In genomic region chr3:96845806-96846205, GRCm38 (mm10) we compare ENCODE assay signal across 26 mouse cellular contexts. TPM values are rescaled to one million over a fixed set of nuclear protein-coding genes. Genes with fewer than 3 reads are reported as not detected.
DNase-seq lines count a peak whose midpoint lies in the region; ATAC-seq and TF ChIP-seq lines count a peak whose summit lies in the region.
"Had no signal": no experiment of that assay in that cellular context is flagged by ENCODE, and none has a peak within 500 bp of the region (broad histone marks: within the 10 kb centered on the region; RNA-seq: fewer than 3 reads in every experiment).

No protein-coding gene starts in this region.

- no peak for TF ChIP-seq CTCF in lung, postnatal 0 days (IDR thresholded peaks at IDR 0.05)

- H3K9ac ChIP-seq in lung, postnatal 0 days (replicated peaks; ENCODE audit: low read depth), result no peak overlapping the region
- H3K9ac ChIP-seq: embryonic facial prominence, embryonic 13.5 days; forebrain, embryonic 15.5 days; hindbrain, embryonic 12.5 days had no signal

- no peak for TF ChIP-seq EP300 in lung, postnatal 0 days (IDR thresholded peaks at IDR 0.05)

- no peaks in the 10 kb centered on the region for H3K36me3 ChIP-seq in lung, postnatal 0 days (ENCODE audit: insufficient read depth, low read length)
- H3K36me3 ChIP-seq: embryonic facial prominence, embryonic 13.5 days; forebrain, embryonic 15.5 days; hindbrain, embryonic 12.5 days had no signal

- no peaks in the 10 kb centered on the region for H3K4me1 ChIP-seq in lung, postnatal 0 days (ENCODE audit: insufficient read depth, low read depth, low read length)
- H3K4me1 ChIP-seq: forebrain, embryonic 15.5 days had no signal

- 43% methylated on average over 9 of the region's 9 CpGs for WGBS in lung, postnatal 0 days

- H3K27me3 ChIP-seq in lung, postnatal 0 days (replicated peaks; ENCODE audit: insufficient read depth, low read length), result no peaks in the 10 kb centered on the region
- H3K27me3 ChIP-seq: embryonic facial prominence, embryonic 13.5 days; forebrain, embryonic 15.5 days; hindbrain, embryonic 12.5 days; Patski had no signal

- no peak overlapping the region for H3K4me3 ChIP-seq in lung, postnatal 0 days (ENCODE audit: low read depth, low read length)
- H3K4me3 ChIP-seq: embryonic facial prominence, embryonic 13.5 days; forebrain, embryonic 15.5 days; hindbrain, embryonic 12.5 days; left cerebral cortex, adult 2 months had no signal

- no peak overlapping the region for H3K27ac ChIP-seq in lung, postnatal 0 days (ENCODE audit: low read length)
- H3K27ac ChIP-seq: embryonic facial prominence, embryonic 13.5 days; forebrain, embryonic 15.5 days; hindbrain, embryonic 12.5 days; left cerebral cortex, adult 2 months had no signal

- H3K4me2 ChIP-seq in lung, postnatal 0 days (replicated peaks; ENCODE audit: low read depth, low read length), result no peak overlapping the region
- H3K4me2 ChIP-seq: embryonic facial prominence, embryonic 13.5 days; forebrain, embryonic 15.5 days; heart, embryonic 11.5 days; hindbrain, embryonic 12.5 days had no signal

- no peaks in the 10 kb centered on the region for H3K9me3 ChIP-seq in lung, postnatal 0 days (ENCODE audit: low read length)
- H3K9me3 ChIP-seq: embryonic facial prominence, embryonic 13.5 days; forebrain, embryonic 15.5 days; hindbrain, embryonic 12.5 days had no signal

- no peak for ATAC-seq in lung, postnatal 0 days
- no peak for ATAC-seq in granulocyte monocyte progenitor cell, adult 5-6 weeks (replicated peaks; ENCODE audit: poor library complexity, severe bottlenecking)
- ATAC-seq: CD4-positive, CD25-positive, alpha-beta regulatory T cell, adult 4 months; forebrain, embryonic 15.5 days; Patski had no signal

- peak; percentile 45 to 79 for DNase-seq in adrenal gland, adult (ENCODE audit: inconsistent age in 2 of 2, low spot score in 1 of 2)
- DNase-seq in adrenal gland, postnatal 4 days (ENCODE audit: low spot score in 2 of 2), result no peak
- peak; percentile 24 to 30 for DNase-seq in lung, adult 18-20 months
- DNase-seq in lung, postnatal 0 days (ENCODE audit: low spot score), result no peak
- peak; percentile 1 for DNase-seq in urinary bladder, adult 2 months (ENCODE audit: low spot score)
- DNase-seq in urinary bladder, postnatal 36 days (ENCODE audit: low spot score in 2 of 2), result no peak
- no peak for DNase-seq in right cerebral cortex, adult 18-20 months
- DNase-seq: cerebellum, adult 9-11 months; heart, postnatal 10 days; kidney, adult 2 months; kidney, postnatal 14 days; left cerebral cortex, postnatal 4 days; liver; right cerebral cortex, postnatal 14 days; spleen, adult 18-20 months; thymus, adult 18-20 months had no signal

RNA-seq across cellular contexts. Expression of gene Cd160, which starts 16.7 kb away (rescaled TPM):
- under 1 TPM in 1 of 2 experiments, not detected in 1; 0.48 TPM for total RNA-seq in adrenal gland, postnatal 4 days (2021)
- polyA plus RNA-seq in lung, postnatal 0 days (2015; fragmentation: Nextera tagmentation; extraction: Ambion mirVana), result 0.39 and 0.42 TPM in 2 replicates
- 0.29 and 0.78 TPM in 2 replicates for polyA plus RNA-seq in urinary bladder, adult 2 months (2012; rRNA removed)
- total RNA-seq in granulocyte monocyte progenitor cell, adult 5-6 weeks (2014; fragmentation: Nextera tagmentation), result not detected in 2 replicates
- 0.62 and 1.9 TPM in 2 replicates for total RNA-seq in granulocyte monocyte progenitor cell, adult 5-6 weeks (2017)
- total RNA-seq: gastrocnemius, postnatal 4 days; heart, postnatal 10 days; left cerebral cortex, adult 2 months; left cerebral cortex, postnatal 4 days had no signal

RNA-seq across cellular contexts. Expression of gene Pdzk1, which starts 16.7 kb away (rescaled TPM):
- total RNA-seq in adrenal gland, postnatal 4 days (2021), result 10 to 100 TPM in 1 of 2 experiments, 1 to 10 TPM in 1; 7.2 to 40.4 TPM
- polyA plus RNA-seq in lung, postnatal 0 days (2015; fragmentation: Nextera tagmentation; extraction: Ambion mirVana), result 0.06 and 0.17 TPM in 2 replicates
- polyA plus RNA-seq in urinary bladder, adult 2 months (2012; rRNA removed), result 0.04 TPM in 1 of 2 replicates, not detected in the other
- total RNA-seq in granulocyte monocyte progenitor cell, adult 5-6 weeks (2014; fragmentation: Nextera tagmentation), result not detected in 2 replicates
- not detected in 2 replicates for total RNA-seq in granulocyte monocyte progenitor cell, adult 5-6 weeks (2017)
- total RNA-seq: left cerebral cortex, postnatal 4 days had no signal
- polyA plus RNA-seq: embryonic facial prominence, embryonic 13.5 days; lung, embryonic 16.5 days had no signal

RNA-seq across cellular contexts. Expression of gene Gja5, which starts 58.7 kb away (rescaled TPM):
- 1 to 10 TPM; 3.7 to 4.1 TPM for total RNA-seq in adrenal gland, postnatal 4 days (2021)
- 48.3 and 57.0 TPM in 2 replicates for polyA plus RNA-seq in lung, postnatal 0 days (2015; fragmentation: Nextera tagmentation; extraction: Ambion mirVana)
- polyA plus RNA-seq in urinary bladder, adult 2 months (2012; rRNA removed), result 4.4 and 5.5 TPM in 2 replicates
- total RNA-seq in granulocyte monocyte progenitor cell, adult 5-6 weeks (2014; fragmentation: Nextera tagmentation), result not detected in 2 replicates
- 0.15 TPM in 1 of 2 replicates, not detected in the other for total RNA-seq in granulocyte monocyte progenitor cell, adult 5-6 weeks (2017)
- polyA plus RNA-seq: CD4-positive, CD25-positive, alpha-beta regulatory T cell, adult 4 months had no signal

RNA-seq across cellular contexts. Expression of gene Gpr89, which starts 59.3 kb away (rescaled TPM):
- total RNA-seq in adrenal gland, postnatal 4 days (2021), result 10 to 100 TPM; 29.1 to 34.6 TPM
- 20.9 and 26.4 TPM in 2 replicates for polyA plus RNA-seq in lung, postnatal 0 days (2015; fragmentation: Nextera tagmentation; extraction: Ambion mirVana)
- polyA plus RNA-seq in urinary bladder, adult 2 months (2012; rRNA removed), result 10.4 and 11.5 TPM in 2 replicates
- 18.5 and 27.2 TPM in 2 replicates for total RNA-seq in granulocyte monocyte progenitor cell, adult 5-6 weeks (2014; fragmentation: Nextera tagmentation)
- total RNA-seq in granulocyte monocyte progenitor cell, adult 5-6 weeks (2017), result 29.8 and 36.2 TPM in 2 replicates

Comparison
In these comparisons a context has a peak if more than half of its experiments do, and no peak if none do; other contexts are left out.
1. DNase-seq: peak in adrenal gland, adult (2 of 2), lung, adult 18-20 months (2 of 2) and urinary bladder, adult 2 months (single experiment); none in adrenal gland, postnatal 4 days (0 of 2), lung, postnatal 0 days (single experiment), urinary bladder, postnatal 36 days (0 of 2) and right cerebral cortex, adult 18-20 months (single experiment).
2. RNA of gene Pdzk1, which starts 16.7 kb away (total RNA-seq): 7.2 to 40.4 TPM in adrenal gland, postnatal 4 days; not detected in granulocyte monocyte progenitor cell, adult 5-6 weeks; every median in the first group is over 4 times any median in the second.
3. RNA of gene Gja5, which starts 58.7 kb away (total RNA-seq): 3.7 to 4.1 TPM in adrenal gland, postnatal 4 days; 0.15 TPM in granulocyte monocyte progenitor cell, adult 5-6 weeks; every median in the first group is over 4 times any median in the second.